Mouse (Mus musculus) adrenal gland, postnatal 10 days (tissue): ENCODE measurements around the gene Tmem254b. TPM values are rescaled to one million over a fixed set of nuclear protein-coding genes. Genes with fewer than 3 reads are reported as not detected.
"Not testable (repeated sequence)": the region's sequence is repeated elsewhere in the genome, so short reads cannot be mapped to it uniquely, and the experiment has no call there.

Experiments
- DNase-seq: peaks from one replicate; pipeline ENCODE4 v3.0.0; 2021; ENCODE audit warnings: mixed read lengths
- long read RNA-seq, 2 experiments: library from polyadenylated mRNA; stranded (forward); transcript quantifications; one replicate each; pipeline ENCODE4 v2.0.0; 2021
- total RNA-seq, 2 experiments: library from RNA; stranded (reverse); gene quantifications; 2 replicates each; pipeline ENCODE4 v1.2.3; 2021

Gene Tmem254b
- total RNA-seq = 10 to 100 TPM; 18.5 to 23.2 TPM
- long read RNA-seq, experiment 1, transcript Tmem254b-201 (4 exons, 1,447 nt) = major isoform, 20 of 21 reads
- long read RNA-seq, experiment 1, partial matches to known transcripts = 0 of 21 reads
- long read RNA-seq, experiment 1, other reads (novel, unspliced or antisense) = 0 of 21 reads
- long read RNA-seq, experiment 2, transcript Tmem254b-201 (4 exons, 1,447 nt) = major isoform, 14 of 17 reads
- long read RNA-seq, experiment 2, partial matches to known transcripts = 0 of 17 reads
- long read RNA-seq, experiment 2, other reads (novel, unspliced or antisense) = 1 of 17 reads

GRCm38 (mm10) chr14:26206926-26207247, at the start of gene Tmem254b:
Tmem254b (minus strand) TSS chr14:26207041.
- DNase-seq = not testable (repeated sequence)

GRCm38 (mm10) chr14:26237183-26237582, 30.3 kb upstream of the Tmem254b start:
- not testable (repeated sequence) for DNase-seq

DNA sequence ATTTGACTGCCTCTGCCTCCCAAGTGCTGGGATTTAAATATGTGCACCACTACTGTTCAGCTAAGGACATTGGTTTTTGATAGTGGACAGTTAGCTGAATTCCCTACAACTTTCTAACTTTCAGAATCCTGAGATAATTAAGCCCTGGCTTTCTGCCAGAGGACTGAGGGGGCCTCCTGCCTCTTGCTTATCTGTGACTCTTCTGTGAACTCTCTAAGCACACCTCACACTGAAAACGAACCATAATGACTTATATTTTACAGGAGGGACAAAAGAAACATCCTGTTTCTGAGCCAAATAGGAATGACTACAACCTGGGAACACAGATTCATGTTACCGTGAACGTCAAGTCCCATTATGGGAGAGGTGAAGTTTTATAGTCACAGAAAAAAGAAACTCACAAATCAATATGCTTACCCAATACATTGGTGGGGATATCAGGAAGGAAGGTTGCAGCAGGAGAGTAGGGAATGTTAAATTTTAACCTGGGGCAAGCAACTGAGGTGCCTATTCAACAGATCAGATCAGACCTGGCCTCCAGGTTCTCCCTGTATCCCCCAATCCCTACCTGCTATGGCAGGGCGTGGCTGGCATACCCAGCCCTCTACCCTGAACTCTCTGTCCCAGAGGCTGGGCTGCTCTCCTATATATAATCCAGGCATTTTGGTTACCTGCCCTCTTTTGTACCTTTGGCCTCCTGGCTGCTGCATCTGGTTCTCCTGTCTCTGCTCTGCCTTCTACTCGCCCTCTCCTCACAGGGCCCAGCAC, 9.6 kb upstream of the Tmem254b start:
- not testable (repeated sequence) for DNase-seq

GRCm38 (mm10) chr14:26206197-26206925, 480 bp downstream of the Tmem254b start:
- not testable (repeated sequence) for DNase-seq

- DNase-seq = not testable (repeated sequence)
Measured at GRCm38 (mm10) chr14:26197851-26198250, 9.0 kb downstream of the Tmem254b start.

- not testable (repeated sequence) for DNase-seq
Measured at GRCm38 (mm10) chr14:26188361-26188760, 18.5 kb downstream of the Tmem254b start.

GRCm38 (mm10) chr14:26186638-26187037, 20.2 kb downstream of the Tmem254b start:
- not testable (repeated sequence) for DNase-seq

GRCm38 (mm10) chr14:26182380-26182779, 24.5 kb downstream of the Tmem254b start, which contains the start of gene Plac9b:
Plac9b (minus strand) TSS chr14:26182480.
- DNase-seq = not testable (repeated sequence)

DNA sequence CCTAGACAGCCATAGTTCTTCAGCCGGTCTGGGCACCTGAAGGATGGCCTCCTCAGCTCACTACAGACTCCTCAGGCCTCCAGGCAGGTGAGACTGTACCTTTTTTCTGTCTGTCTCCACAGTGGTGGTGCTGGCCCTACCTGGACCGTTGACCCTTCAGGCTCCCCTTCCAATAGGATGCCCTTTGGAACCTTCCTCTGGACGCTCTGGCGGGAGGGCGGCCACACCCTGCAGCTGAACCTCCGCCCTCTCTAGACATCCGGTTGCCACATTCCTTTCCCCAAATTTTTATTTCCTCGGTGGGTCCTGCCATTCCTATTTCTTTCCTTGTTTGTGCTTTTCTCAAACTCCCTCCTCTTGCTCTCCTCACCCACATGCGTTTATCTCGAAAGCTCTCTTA, 25.2 kb downstream of the Tmem254b start:
- DNase-seq = not testable (repeated sequence)

DNA sequence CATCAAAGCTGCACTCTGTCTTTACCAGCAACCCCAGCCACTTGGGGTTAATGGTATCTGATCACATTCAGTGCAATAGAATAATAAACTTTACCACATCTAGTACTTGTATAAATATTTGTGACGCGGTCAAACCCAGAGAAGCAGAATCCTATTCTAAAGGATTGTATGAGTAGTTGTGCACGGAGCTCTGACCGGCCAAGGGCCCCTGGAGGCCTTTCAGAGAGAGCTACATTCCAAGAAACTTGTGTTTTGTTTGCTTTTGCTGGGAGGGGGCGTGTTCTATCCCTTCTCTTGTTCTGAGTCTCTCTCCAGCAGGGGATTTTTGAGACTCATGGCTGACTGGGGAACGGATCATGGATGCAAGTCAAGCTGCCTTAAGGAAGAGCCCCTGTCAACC, 31.8 kb downstream of the Tmem254b start:
- DNase-seq = not testable (repeated sequence)

DNA sequence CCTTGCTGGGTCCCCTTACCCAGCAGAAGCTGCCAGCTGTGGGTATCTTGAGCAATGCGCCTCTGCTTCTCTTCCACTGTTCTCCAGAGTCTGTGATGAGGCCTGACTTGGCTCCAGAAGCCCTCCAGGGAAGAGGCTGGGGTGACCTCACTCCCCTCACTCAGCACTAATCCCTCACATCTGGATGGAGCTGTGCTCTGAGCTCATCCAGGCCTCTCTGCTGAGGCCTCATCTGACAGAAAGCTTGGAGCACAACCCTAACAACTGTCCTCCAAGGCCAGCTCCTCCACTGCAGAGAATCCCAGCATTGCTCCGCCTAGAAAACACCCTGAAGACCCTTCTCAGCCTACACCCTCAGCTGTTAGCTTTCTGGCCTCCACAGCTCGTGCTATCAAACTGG, 32.9 kb downstream of the Tmem254b start:
- DNase-seq = not testable (repeated sequence)

DNA sequence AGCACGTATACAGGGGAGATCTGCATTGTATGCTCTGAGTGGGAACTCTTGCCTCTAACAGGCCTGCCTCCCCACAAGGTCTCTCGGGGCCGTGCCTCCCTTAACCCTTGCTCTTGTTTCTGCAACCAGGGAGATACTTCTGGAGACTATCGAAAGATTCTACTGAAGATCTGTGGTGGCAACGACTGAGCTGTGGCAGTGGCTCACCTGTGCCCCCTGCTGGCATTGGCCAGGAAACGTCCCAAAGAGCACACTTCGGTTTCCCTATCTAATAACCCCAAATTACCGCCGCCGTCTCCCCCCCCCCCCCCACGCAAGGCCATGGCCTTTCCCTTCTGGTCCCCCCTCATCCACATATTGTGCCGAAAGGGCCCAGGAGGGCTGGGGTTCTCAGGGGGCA, 41.6 kb downstream of the Tmem254b start:
- not testable (repeated sequence) for DNase-seq

DNA sequence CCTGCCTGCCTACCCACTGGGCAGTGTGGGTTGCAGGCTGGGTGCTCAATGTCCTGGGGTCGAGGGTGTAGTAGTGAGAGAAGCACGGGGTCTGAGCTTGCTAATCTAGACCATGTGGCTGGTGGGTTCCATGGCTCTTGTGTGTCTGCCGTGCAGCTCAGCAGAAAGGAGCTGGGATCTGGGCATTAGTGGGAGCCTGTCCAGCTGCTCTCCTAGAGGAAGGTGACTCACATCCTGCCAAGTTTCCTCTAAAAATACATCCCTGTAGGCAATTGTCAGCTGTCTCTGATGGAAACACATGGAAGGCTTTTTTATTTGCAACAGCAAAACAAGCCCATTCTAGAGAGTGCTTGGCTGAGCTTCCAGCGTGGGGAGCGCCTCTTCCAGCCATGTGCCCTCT, 44.4 kb downstream of the Tmem254b start:
- not testable (repeated sequence) for DNase-seq

DNA sequence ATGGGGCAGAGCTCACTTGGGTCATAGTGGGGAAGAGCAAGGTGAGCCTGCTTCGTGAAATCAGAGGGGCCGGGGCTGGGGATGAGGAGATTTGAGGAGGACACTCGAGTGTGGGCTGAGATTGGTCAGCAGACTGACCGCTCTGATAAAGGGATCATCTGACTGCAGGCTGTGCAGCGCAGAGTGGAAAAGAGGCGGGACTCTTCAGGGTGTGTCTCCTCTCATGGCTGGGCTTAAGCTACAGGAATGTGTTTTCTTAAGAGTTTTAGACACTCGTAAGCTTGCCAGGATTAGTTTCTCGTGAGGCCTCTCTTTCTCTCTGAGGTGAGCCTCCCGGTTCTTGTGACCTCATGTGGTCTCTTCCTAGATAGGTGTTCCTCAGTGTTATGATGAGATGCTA, 45.7 kb downstream of the Tmem254b start:
- DNase-seq = not testable (repeated sequence)

GRCm38 (mm10) chr14:26156032-26156431, 50.8 kb downstream of the Tmem254b start:
- not testable (repeated sequence) for DNase-seq

Other genes starting within 250 kb of the Tmem254b start
- gene Duxbl1, start 228.5 kb downstream of the Tmem254b start, total RNA-seq = 1 to 10 TPM in 1 of 2 experiments, under 1 TPM in 1; 0.21 to 1.5 TPM
- gene Gm9780, start 164.3 kb downstream of the Tmem254b start, total RNA-seq = 10 to 100 TPM; 19.2 to 27.0 TPM
- gene Tmem254c, start 139.7 kb downstream of the Tmem254b start, total RNA-seq = 10 to 100 TPM; 16.1 to 28.1 TPM
- not detected for gene Cphx2, start 125.5 kb downstream of the Tmem254b start, total RNA-seq
- gene Cphx3, start 124.7 kb downstream of the Tmem254b start, total RNA-seq = not detected
- gene Duxbl2, start 88.7 kb downstream of the Tmem254b start, total RNA-seq = 1 to 10 TPM in 1 of 2 experiments, under 1 TPM in 1; 0.36 to 1.2 TPM
- gene Plac9b, start 24.6 kb downstream of the Tmem254b start, total RNA-seq = 10 to 100 TPM; 58.1 to 64.7 TPM
- 1 to 10 TPM in 1 of 2 experiments, under 1 TPM in 1; 0.84 to 1.2 TPM for gene Duxbl3, start 50.9 kb upstream of the Tmem254b start, total RNA-seq